In the genomic region with DNA sequence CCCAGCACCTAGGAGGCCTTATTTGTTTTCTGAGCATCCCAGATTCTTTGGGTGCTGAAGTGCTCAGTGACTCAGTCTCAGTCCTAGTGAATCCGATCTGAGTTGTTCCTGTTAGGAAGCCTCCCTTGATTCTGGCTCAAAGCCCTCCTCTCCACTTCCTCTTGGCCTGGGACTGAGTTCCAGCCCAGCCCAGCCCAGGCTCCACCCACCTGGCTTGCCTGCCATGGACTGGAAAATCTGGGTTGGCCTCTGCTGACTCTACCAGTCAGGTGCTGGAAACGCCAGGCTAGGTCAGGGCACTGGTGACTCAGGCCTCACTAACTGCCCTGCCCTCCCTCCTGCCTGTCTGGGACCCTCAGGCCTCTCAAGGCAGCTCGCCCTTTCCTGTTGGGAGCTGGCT, we compare ENCODE assay signal across 8 mouse cellular contexts. TPM values are rescaled to one million over a fixed set of nuclear protein-coding genes. Genes with fewer than 3 reads are reported as not detected.
DNase-seq lines count a peak whose midpoint lies in the region; ATAC-seq and TF ChIP-seq lines count a peak whose summit lies in the region.

No protein-coding gene starts in this region.

- no peaks in the 10 kb centered on the region for H3K9me3 ChIP-seq in lung, embryonic 14.5 days (ENCODE audit: low read depth, low read length)

- H3K27me3 ChIP-seq in lung, embryonic 14.5 days (ENCODE audit: insufficient read depth, low read length): no peaks in the 10 kb centered on the region

- WGBS in lung, embryonic 14.5 days: 73% methylated on average over 3 of the region's 3 CpGs

- H3K9ac ChIP-seq in lung, embryonic 14.5 days: no peak overlapping the region

- H3K4me1 ChIP-seq in lung, embryonic 14.5 days (ENCODE audit: insufficient read depth): no peaks in the 10 kb centered on the region

- ATAC-seq in frontal cortex, adult (ENCODE audit: low TSS enrichment): peak; percentile 38
- peak; percentile 9; the same call in 1 of the 2 replicates for ATAC-seq in lung, embryonic 14.5 days (ENCODE audit: insufficient read depth)

- peaks cover 84% of the 10 kb centered on the region for H3K36me3 ChIP-seq in lung, embryonic 14.5 days (ENCODE audit: insufficient read depth)

- H3K4me3 ChIP-seq in lung, embryonic 14.5 days (ENCODE audit: low read depth, low read length): no peak overlapping the region

- DNase-seq in 416B (ENCODE audit: low read depth) (peak; percentile 24), NIH3T3 (ENCODE audit: low read depth) (peak; percentile 97)
- DNase-seq in heart, postnatal 25 days (ENCODE audit: low spot score): peak; percentile 91
- peak; percentile 30 for DNase-seq in lung, embryonic 14.5 days
- peak; percentile 79 for DNase-seq in urinary bladder, postnatal 25 days (ENCODE audit: low spot score)
- no peak for DNase-seq in neural tube, embryonic 10.5 days (ENCODE audit: extremely low spot score, low spot score)
- DNase-seq in spleen, postnatal 14 days (ENCODE audit: low spot score in 2 of 2): no peak

- TF ChIP-seq CTCF in lung, embryonic 14.5 days (IDR thresholded peaks at IDR 0.05; ENCODE audit: low read depth): no peak

- intact Hi-C loops in heart, postnatal 25 days (cut with DNase I): loop anchor here (2.0 kb wide), 1 partner anchor 17 kb away; no protein-coding TSS in a partner anchor

- no peak overlapping the region for H3K27ac ChIP-seq in lung, embryonic 14.5 days (ENCODE audit: low read depth)

- no peak overlapping the region for H3K4me2 ChIP-seq in lung, embryonic 14.5 days

RNA-seq across cellular contexts. Expression of a gene that starts 8.1 kb away (rescaled TPM):
- total RNA-seq in heart, postnatal 25 days (2021): 10 to 100 TPM; 11.4 to 12.3 TPM
- 64.6 and 69.6 TPM in 2 replicates for polyA plus RNA-seq in lung, embryonic 14.5 days (2014; fragmentation: Nextera tagmentation; extraction: Ambion mirVana)

RNA-seq across cellular contexts. Expression of a gene that starts 19.4 kb away (rescaled TPM):
- 100 to 1,000 TPM; 112 to 120 TPM for total RNA-seq in heart, postnatal 25 days (2021)
- polyA plus RNA-seq in lung, embryonic 14.5 days (2014; fragmentation: Nextera tagmentation; extraction: Ambion mirVana): 86.2 and 88.6 TPM in 2 replicates

RNA-seq across cellular contexts. Expression of a gene that starts 20.5 kb away (rescaled TPM):
- total RNA-seq in heart, postnatal 25 days (2021): 10 to 100 TPM; 31.6 to 32.9 TPM
- 12.9 and 15.3 TPM in 2 replicates for polyA plus RNA-seq in lung, embryonic 14.5 days (2014; fragmentation: Nextera tagmentation; extraction: Ambion mirVana)

Comparison
In these comparisons a context has a peak if more than half of its experiments do, and no peak if none do; other contexts are left out.
1. DNase-seq: peak in 416B (single experiment), NIH3T3 (single experiment), heart, postnatal 25 days (single experiment), lung, embryonic 14.5 days (single experiment) and urinary bladder, postnatal 25 days (single experiment); none in neural tube, embryonic 10.5 days (single experiment) and spleen, postnatal 14 days (0 of 2).